In genomic region chr14:111553891-111554290, GRCm38 (mm10) we compare ENCODE assay signal across 14 mouse cellular contexts.
"Had no signal": no experiment of that assay in that cellular context is flagged by ENCODE, and none has a peak within 500 bp of the region (broad histone marks: within the 10 kb centered on the region; RNA-seq: fewer than 3 reads in every experiment).

No protein-coding gene starts in this region.

- H3K27ac ChIP-seq: liver, embryonic 13.5 days; midbrain, embryonic 12.5 days; stomach, embryonic 15.5 days had no signal

- ATAC-seq: midbrain, embryonic 16.5 days had no signal

- H3K27me3 ChIP-seq: liver, embryonic 13.5 days; midbrain, embryonic 12.5 days; stomach, embryonic 15.5 days had no signal

- H3K9ac ChIP-seq: liver, embryonic 13.5 days; midbrain, embryonic 12.5 days; stomach, embryonic 15.5 days had no signal

- H3K36me3 ChIP-seq: liver, embryonic 13.5 days; midbrain, embryonic 12.5 days; stomach, embryonic 15.5 days had no signal

- H3K4me3 ChIP-seq: liver, embryonic 13.5 days; midbrain, embryonic 12.5 days; stomach, embryonic 15.5 days had no signal

- H3K4me2 ChIP-seq: liver, embryonic 13.5 days; midbrain, embryonic 12.5 days; stomach, embryonic 15.5 days had no signal

- H3K4me1 ChIP-seq: liver, embryonic 13.5 days; midbrain, embryonic 12.5 days; stomach, embryonic 15.5 days had no signal

- DNase-seq: kidney, adult 18-20 months; kidney, adult 9 months; kidney, postnatal 14 days; kidney, postnatal 4 days; liver, embryonic 13.5 days; lung, adult 2 months; lung, postnatal 14 days; lung, postnatal 4 days; right cerebral cortex, postnatal 25 days; spleen, adult 18-20 months; thymus, postnatal 25 days had no signal

- H3K9me3 ChIP-seq: midbrain, embryonic 12.5 days; stomach, embryonic 15.5 days had no signal
